ENCODE assay signal across 8 mouse cellular contexts in the genomic region with DNA sequence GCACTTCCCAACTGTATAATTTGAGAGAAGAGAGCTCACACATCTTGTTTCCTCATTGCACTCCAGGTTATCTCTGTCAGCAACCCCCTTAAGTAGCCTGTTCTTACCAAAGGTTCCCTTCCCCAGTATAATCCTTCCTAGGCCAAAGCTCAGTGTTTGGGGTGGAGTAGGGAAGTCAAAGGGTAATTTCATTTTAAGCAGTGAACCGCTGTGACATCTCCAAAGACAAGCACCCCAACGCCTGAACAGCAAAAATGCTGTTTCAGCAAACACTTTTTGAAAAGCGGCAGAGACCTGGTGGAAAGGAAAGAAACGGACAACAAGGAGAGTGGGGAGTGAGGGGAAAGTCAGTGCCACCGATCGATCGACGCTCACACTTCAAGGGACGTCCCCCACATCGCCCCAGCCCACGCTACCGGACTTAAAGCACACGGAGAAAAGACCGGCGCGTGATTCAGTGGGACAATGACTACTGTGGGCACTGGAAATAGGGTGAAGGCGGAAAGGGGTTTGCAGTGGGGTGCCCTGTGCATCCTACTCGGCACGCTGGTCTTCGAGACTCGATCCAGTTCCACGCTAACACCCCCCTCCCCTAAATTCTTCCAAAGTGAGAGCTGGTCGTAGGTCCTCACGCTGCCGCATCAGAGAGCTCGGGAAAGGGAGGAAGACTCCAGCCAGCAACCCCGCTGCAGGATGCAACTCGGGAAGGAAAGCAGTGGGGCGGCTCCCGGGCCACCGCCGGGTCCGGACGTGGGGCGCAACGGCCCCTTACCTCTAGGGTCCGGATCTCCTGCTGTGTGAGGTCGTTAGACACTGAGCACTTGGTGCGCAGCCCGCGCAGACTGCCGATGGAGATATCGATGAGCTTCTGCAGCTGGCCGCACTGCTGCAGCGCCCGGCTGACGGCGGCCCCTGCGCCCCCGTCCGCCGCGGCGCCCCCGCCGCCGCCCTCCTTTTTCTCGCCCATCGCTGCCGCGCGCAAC. TPM values are rescaled to one million over a fixed set of nuclear protein-coding genes. Genes with fewer than 3 reads are reported as not detected.
DNase-seq lines count a peak whose midpoint lies in the region; ATAC-seq and TF ChIP-seq lines count a peak whose summit lies in the region.

No protein-coding gene starts in this region.

- H3K9me3 ChIP-seq in CH12.LX (replicated peaks; ENCODE audit: low read length): peaks cover 3% of the 10 kb centered on the region
- H3K9me3 ChIP-seq in heart, embryonic 14.5 days (ENCODE audit: control insufficient read depth, low read length): no peaks in the 10 kb centered on the region
- H3K9me3 ChIP-seq in limb, embryonic 11.5 days (ENCODE audit: control insufficient read depth, low read length): no peaks in the 10 kb centered on the region
- no peaks in the 10 kb centered on the region for H3K9me3 ChIP-seq in midbrain, embryonic 13.5 days

- in situ Hi-C loops in CH12.LX (cut with MboI; ENCODE audit: low pct_ligation_motif_present, low pct_unique_long_range_greater_than_20kb, low sequenced_read_pairs): loop anchor here (10.0 kb wide), 1 partner anchor 49 kb away; no protein-coding TSS in a partner anchor

- peaks cover 3% of the 10 kb centered on the region; the same call in 1 of the 2 replicates for H3K79me2 ChIP-seq in heart, adult 2 months (replicated peaks; ENCODE audit: control insufficient read depth, insufficient read depth, low read length)
- peaks cover 57% of the 10 kb centered on the region for H3K79me2 ChIP-seq in CH12.LX (replicated peaks; ENCODE audit: control insufficient read depth, extremely low read depth, insufficient read depth, poor library complexity, severe bottlenecking)

- peak overlapping the region; percentile 74 for H3K4me3 ChIP-seq in heart, adult 2 months
- H3K4me3 ChIP-seq in CH12.LX (replicated peaks in 1 of 3; ENCODE audit: low read depth in 2 of 3, low read length in 2 of 3, poor library complexity in 1 of 3): peak overlapping the region; percentile 73 to 99 (median 86)
- H3K4me3 ChIP-seq in heart, embryonic 14.5 days (ENCODE audit: control insufficient read depth in 1 of 2, insufficient read depth in 1 of 2, low read depth in 1 of 2, low read length in 2 of 2): peak overlapping the region; percentile 74 to 84
- peak overlapping the region; percentile 81 for H3K4me3 ChIP-seq in limb, embryonic 11.5 days (ENCODE audit: low read depth, low read length)
- H3K4me3 ChIP-seq in midbrain, embryonic 13.5 days (replicated peaks): peak overlapping the region; percentile 85

- no peak for TF ChIP-seq EP300 in heart, adult 2 months (IDR thresholded peaks at IDR 0.05; ENCODE audit: insufficient read depth, low read depth, low read length)
- no peak for TF ChIP-seq EP300 in CH12.LX (IDR thresholded peaks at IDR 0.05; ENCODE audit: low read length)

- peak; percentile 35; the same call in 1 of the 2 replicates for ATAC-seq in heart, embryonic 14.5 days (ENCODE audit: insufficient number of reproducible peaks, insufficient read depth, low FRiP score, low read depth)
- no peak for ATAC-seq in limb, embryonic 11.5 days (ENCODE audit: insufficient number of reproducible peaks, low FRiP score, low TSS enrichment, low read depth)
- ATAC-seq in midbrain, embryonic 13.5 days: no peak; the same call in none of the 2 replicates

- peak overlapping the region; percentile 90 for H3K27ac ChIP-seq in heart, adult 2 months
- H3K27ac ChIP-seq in CH12.LX (ENCODE audit: insufficient read depth, low read depth): peak overlapping the region; percentile 76
- peak overlapping the region; percentile 74 to 92; a peak in 3 of 4 replicates for H3K27ac ChIP-seq in heart, embryonic 14.5 days (replicated peaks in 1 of 2; ENCODE audit: control insufficient read depth in 1 of 2, insufficient read depth in 1 of 2, low read depth in 2 of 2, low read length in 2 of 2)
- H3K27ac ChIP-seq in limb, embryonic 11.5 days (replicated peaks; ENCODE audit: low read depth, low read length): peak overlapping the region; percentile 80
- H3K27ac ChIP-seq in midbrain, embryonic 13.5 days: peak overlapping the region; percentile 89

- no peak for TF ChIP-seq CTCF in heart, adult 2 months (IDR thresholded peaks at IDR 0.05)
- no peak for TF ChIP-seq CTCF in CH12.LX (conservative IDR thresholded peaks at IDR 0.05 in 1 of 2, IDR thresholded peaks at IDR 0.05 in 1 of 2; ENCODE audit: low read depth in 2 of 2, low read length in 2 of 2)

- peaks cover 20% of the 10 kb centered on the region for H3K4me1 ChIP-seq in heart, adult 2 months (ENCODE audit: control insufficient read depth, insufficient read depth, low read length)
- peaks cover 15 to 43% of the 10 kb centered on the region in 2 experiments for H3K4me1 ChIP-seq in CH12.LX (ENCODE audit: control insufficient read depth in 1 of 2, insufficient read depth in 2 of 2)
- H3K4me1 ChIP-seq in heart, embryonic 14.5 days (ENCODE audit: control insufficient read depth in 2 of 2, insufficient read depth in 2 of 2, low read length in 2 of 2): peaks cover 22 to 42% of the 10 kb centered on the region in 2 experiments
- H3K4me1 ChIP-seq in limb, embryonic 11.5 days (ENCODE audit: control insufficient read depth, insufficient read depth, low read length): peaks cover 12% of the 10 kb centered on the region
- peaks cover 24% of the 10 kb centered on the region for H3K4me1 ChIP-seq in midbrain, embryonic 13.5 days (replicated peaks)

- TF ChIP-seq RAD21 in CH12.LX (IDR thresholded peaks at IDR 0.05; ENCODE audit: low read depth, low read length): no peak; the same call in 1 of the 2 replicates

- H3K27me3 ChIP-seq in heart, adult 2 months (ENCODE audit: control insufficient read depth, insufficient read depth, low read length): no peaks in the 10 kb centered on the region
- peaks cover 7% of the 10 kb centered on the region for H3K27me3 ChIP-seq in CH12.LX (replicated peaks)
- H3K27me3 ChIP-seq in heart, embryonic 14.5 days (ENCODE audit: control insufficient read depth, insufficient read depth, low read length): no peaks in the 10 kb centered on the region
- no peaks in the 10 kb centered on the region for H3K27me3 ChIP-seq in limb, embryonic 11.5 days (ENCODE audit: control insufficient read depth, insufficient read depth, low read length)
- H3K27me3 ChIP-seq in midbrain, embryonic 13.5 days: no peaks in the 10 kb centered on the region

- dilution Hi-C loops in CH12.LX (cut with MboI; ENCODE audit: extremely low pct_ligation_motif_present, extremely low pct_unique_long_range_greater_than_20kb, low sequenced_read_pairs): no loop called here

- peak in 1 of 2 experiments; percentile 18 for DNase-seq in heart, adult 2 months
- no peak for DNase-seq in heart, adult 9 months (ENCODE audit: low spot score in 2 of 2)
- DNase-seq in CH12.LX (ENCODE audit: extremely low read depth): no peak
- DNase-seq in embryo, embryonic 10 days (ENCODE audit: low spot score): peak; percentile 57
- peak; percentile 67 for DNase-seq in limb, embryonic 11.5 days (ENCODE audit: low spot score)
- DNase-seq in thymus, postnatal 36 days: peak; percentile 44 to 60

- TF ChIP-seq POLR2A in heart, adult 2 months (IDR thresholded peaks at IDR 0.05; ENCODE audit: insufficient read depth, low read depth, low read length): no peak
- no peak for TF ChIP-seq POLR2A in CH12.LX (IDR thresholded peaks at IDR 0.05; ENCODE audit: low read depth, low read length)

- H3K4me2 ChIP-seq in CH12.LX (ENCODE audit: insufficient read depth, low read depth, poor library complexity, severe bottlenecking): peak overlapping the region; percentile 81
- H3K4me2 ChIP-seq in heart, embryonic 14.5 days (ENCODE audit: low read length): peak overlapping the region; percentile 84
- peak overlapping the region; percentile 71 for H3K4me2 ChIP-seq in limb, embryonic 11.5 days (ENCODE audit: low read depth, severe bottlenecking)
- peak overlapping the region; percentile 77 for H3K4me2 ChIP-seq in midbrain, embryonic 13.5 days (replicated peaks)

- peak overlapping the region; percentile 83 for H3K9ac ChIP-seq in heart, adult 2 months (ENCODE audit: low read depth, low read length)
- peak overlapping the region; percentile 91 for H3K9ac ChIP-seq in CH12.LX (ENCODE audit: insufficient read depth, low read depth)
- peak overlapping the region; percentile 96 for H3K9ac ChIP-seq in heart, embryonic 14.5 days (ENCODE audit: low read length)
- peak overlapping the region; percentile 87 for H3K9ac ChIP-seq in limb, embryonic 11.5 days (ENCODE audit: low read length)
- peak overlapping the region; percentile 87 for H3K9ac ChIP-seq in midbrain, embryonic 13.5 days (replicated peaks)

- WGBS in heart, adult 2 months: 2% methylated on average over 54 of the region's 62 CpGs
- 1% methylated on average over 60 of the region's 62 CpGs for WGBS in heart, embryonic 14.5 days
- under 1% methylated on average over 59 of the region's 62 CpGs for WGBS in limb, embryonic 11.5 days
- WGBS in midbrain, embryonic 13.5 days: under 1% methylated on average over 60 of the region's 62 CpGs

- intact Hi-C loops in heart, adult 2 months (cut with DNase I): loop anchor here (2.0 kb wide), 1 partner anchor 115 kb away; no protein-coding TSS in a partner anchor

- H3K36me3 ChIP-seq in heart, adult 2 months (ENCODE audit: control insufficient read depth, insufficient read depth, low read length): no peaks in the 10 kb centered on the region; the same call in 1 of the 2 replicates
- peaks cover 0 to 19% of the 10 kb centered on the region in 2 experiments for H3K36me3 ChIP-seq in CH12.LX (replicated peaks in 1 of 2; ENCODE audit: control insufficient read depth in 1 of 2, insufficient read depth in 1 of 2, low read length in 1 of 2)
- no peaks in the 10 kb centered on the region for H3K36me3 ChIP-seq in heart, embryonic 14.5 days (ENCODE audit: control insufficient read depth, insufficient read depth, low read length)
- H3K36me3 ChIP-seq in limb, embryonic 11.5 days (ENCODE audit: control insufficient read depth, insufficient read depth, low read length): no peaks in the 10 kb centered on the region
- no peaks in the 10 kb centered on the region for H3K36me3 ChIP-seq in midbrain, embryonic 13.5 days

TF ChIP-seq in CH12.LX, 34 proteins besides CTCF, POLR2A, EP300 and RAD21 (continues in another document):
- TF ChIP-seq RCOR1 (conservative IDR thresholded peaks at IDR 0.05; ENCODE audit: low read depth, low read length) (no peak), KAT2A (IDR thresholded peaks at IDR 0.05; ENCODE audit: insufficient replicate concordance, low read length) (no peak), CHD2 (IDR thresholded peaks at IDR 0.05; ENCODE audit: low read length) (no peak), JUND (conservative IDR thresholded peaks at IDR 0.05; ENCODE audit: low read depth, low read length) (no peak), MAZ (IDR thresholded peaks at IDR 0.05; ENCODE audit: low read depth, low read length) (no peak)

RNA-seq across cellular contexts. Expression of a gene that starts 0.6 kb away (rescaled TPM):
- 1 to 10 TPM; 5.1 to 7.0 TPM for total RNA-seq in heart, adult 2 months (2021)
- 6.7 and 7.8 TPM in 2 replicates for polyA plus RNA-seq in heart, adult 2 months (2012; rRNA removed)
- total RNA-seq in CH12.LX (2012; rRNA removed): 63.8 and 73.1 TPM in 2 replicates
- total RNA-seq in CH12.LX (2014; rRNA removed): 21.3 and 22.5 TPM in 2 replicates
- 48.9 and 61.2 TPM in 2 replicates for polyA plus RNA-seq in CH12.LX (2012; ENCODE audit: insufficient read length, low read depth)
- 4.3 and 5.8 TPM in 2 replicates for polyA plus RNA-seq in heart, embryonic 14.5 days (2014; fragmentation: Nextera tagmentation; extraction: Ambion mirVana)
- 2.2 and 3.4 TPM in 2 replicates for polyA plus RNA-seq in limb, embryonic 11.5 days (2014; fragmentation: Nextera tagmentation; extraction: Ambion mirVana)
- 2.3 and 3.7 TPM in 2 replicates for polyA plus RNA-seq in midbrain, embryonic 13.5 days (2015; fragmentation: Nextera tagmentation; extraction: Ambion mirVana)

Comparison
In these comparisons a context has a peak if more than half of its experiments do, and no peak if none do; other contexts are left out.
1. DNase-seq: peak in embryo, embryonic 10 days (single experiment), limb, embryonic 11.5 days (single experiment) and thymus, postnatal 36 days (2 of 2); none in heart, adult 9 months (0 of 2) and CH12.LX (single experiment).
2. Peak in every context shown above with its lines, with median percentiles within 50 percentile points of each other: H3K27ac ChIP-seq, H3K4me3 ChIP-seq, H3K9ac ChIP-seq and H3K4me2 ChIP-seq.